Mouse (Mus musculus) hindbrain, embryonic 13.5 days (tissue): Measurements from ENCODE around the gene Pip4k2a. TPM values are rescaled to one million over a fixed set of nuclear protein-coding genes. Genes with fewer than 3 reads are reported as not detected.

Source experiments
- ATAC-seq: fragments of 200-750 bp; cut with Nextera tagmentation; 2 replicates; pipeline ENCODE4 v1.8.0; 2017; ENCODE audit warnings: moderate TSS enrichment; ENCODE audit not compliant: low FRiP score
- H3K27ac ChIP-seq: fragments of 300-500 bp; sonication (generic); 2 replicates; pipeline ENCODE4 v1.5.1; 2015; ENCODE audit warnings: inconsistent platforms, mild to moderate bottlenecking, moderate library complexity
- H3K27me3 ChIP-seq: fragments of 300-500 bp; sonication (generic); 2 replicates; pipeline ENCODE4 v1.6.1; 2015; ENCODE audit warnings: mild to moderate bottlenecking, inconsistent platforms
- H3K36me3 ChIP-seq: fragments of 300-500 bp; sonication (generic); 2 replicates; pipeline ENCODE4 v1.6.1; 2015; ENCODE audit warnings: mild to moderate bottlenecking, inconsistent platforms
- H3K4me1 ChIP-seq: fragments of 300-500 bp; sonication (generic); replicated peaks from 2 replicates; pipeline ENCODE4 v1.6.1; 2015; ENCODE audit warnings: inconsistent platforms
- H3K4me2 ChIP-seq: fragments of 300-500 bp; sonication (generic); 2 replicates; pipeline ENCODE4 v1.6.1; 2015; ENCODE audit warnings: inconsistent platforms, mild to moderate bottlenecking, moderate library complexity
- H3K4me3 ChIP-seq: fragments of 300-500 bp; sonication (generic); 2 replicates; pipeline ENCODE4 v1.5.1; 2015; ENCODE audit warnings: mild to moderate bottlenecking, inconsistent platforms
- H3K9ac ChIP-seq: fragments of 300-500 bp; sonication (generic); 2 replicates; pipeline ENCODE4 v1.6.1; 2015; ENCODE audit warnings: mild to moderate bottlenecking, inconsistent platforms
- H3K9me3 ChIP-seq: fragments of 300-500 bp; sonication (generic); 2 replicates; pipeline ENCODE4 v1.6.1; 2016; ENCODE audit warnings: inconsistent platforms
- whole genome bisulfite sequencing: fragments of 180-500 bp; shearing (Covaris S2); methylation state at CpG from one replicate; pipeline ENCODE4 v1.1.7; 2015; 5-methylcytosine and 5-hydroxymethylcytosine counted together
- polyA plus RNA-seq: library from polyadenylated mRNA; unstranded; fragments of >200 nt; fragmentation: Nextera tagmentation; extraction: Ambion mirVana; gene quantifications from 2 replicates; pipeline ENCODE4 v1.2.1, GENCODE M21; 2015

Gene Pip4k2a
- polyA plus RNA-seq, 1 experiment from 2014 or later = 11.1 TPM

DNA sequence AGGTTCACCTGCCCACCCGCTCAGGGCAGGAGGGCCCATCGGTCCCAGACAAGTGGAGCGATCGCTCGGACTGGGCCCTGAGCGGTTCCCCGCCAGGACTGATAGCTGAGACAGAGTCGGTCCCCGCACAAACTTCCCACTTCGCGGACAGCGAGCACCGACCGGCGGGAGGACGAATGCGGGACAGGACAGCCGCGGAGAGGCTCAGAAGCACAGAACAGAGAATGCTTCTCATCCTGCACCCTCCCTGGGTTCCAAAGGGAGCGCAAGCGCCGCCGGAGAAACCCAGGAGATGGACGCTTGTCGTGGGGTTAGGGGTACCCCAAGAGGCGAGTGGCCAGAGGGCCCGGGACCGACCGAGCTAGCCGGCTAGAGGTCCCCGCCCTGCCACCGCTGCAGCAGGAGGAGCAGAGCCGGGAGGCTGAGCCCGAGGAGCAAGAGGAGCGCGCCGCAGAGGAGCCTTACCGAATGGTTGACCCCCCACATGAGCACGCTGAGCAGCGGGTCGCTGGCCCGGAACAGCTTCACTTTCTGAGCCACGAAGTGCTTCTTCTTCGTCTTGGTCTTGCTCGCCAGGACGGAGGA is 447 bp downstream of the Pip4k2a start:
- peak; percentile 83 for ATAC-seq

DNA sequence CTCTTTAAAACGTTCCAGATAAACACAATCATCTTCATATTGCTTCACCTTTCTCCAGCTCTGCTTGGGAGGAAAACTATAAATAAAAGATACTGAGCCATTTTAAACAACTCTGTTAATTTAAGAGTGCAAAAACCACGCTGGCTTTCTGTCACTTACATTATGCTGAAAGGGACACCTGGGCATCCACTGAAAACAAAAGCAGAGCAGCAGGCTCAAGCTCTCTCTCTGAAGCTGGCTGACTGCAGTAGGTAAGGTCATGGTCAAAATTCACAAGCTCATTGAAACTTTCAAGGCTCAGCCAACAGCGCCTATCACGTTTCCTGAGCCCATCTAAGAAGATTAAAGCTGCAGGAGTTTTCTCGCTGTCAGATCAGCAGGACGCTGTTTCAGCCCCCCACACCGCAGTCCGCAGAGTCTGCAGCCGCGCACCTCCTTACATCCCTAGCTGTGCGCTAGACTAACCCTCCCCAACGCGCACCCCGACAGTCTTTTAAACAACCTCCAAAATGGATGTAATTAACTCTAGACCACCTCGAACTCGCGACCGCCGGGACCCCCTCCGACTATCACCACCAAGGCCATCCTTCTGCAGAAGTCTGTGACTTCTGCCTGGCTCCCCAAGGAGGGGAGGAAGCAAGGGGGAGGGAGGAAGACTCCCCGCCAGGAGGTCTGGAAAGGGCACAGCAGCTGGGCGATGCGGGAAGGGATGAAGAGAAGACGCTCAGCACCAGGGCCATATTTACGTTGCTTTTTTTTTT is 1.3 kb downstream of the Pip4k2a start:
- WGBS = under 1% methylated on average over 25 of the region's 25 CpGs
- peak overlapping the region; percentile 83 for H3K4me3 ChIP-seq
- ATAC-seq = no peak

More for the DNA sequence above, 447 bp downstream of the Pip4k2a start:
- Histone ChIP-seq H3K9ac (peak overlapping the region; percentile 86), H3K4me3 (peak overlapping the region; percentile 83), H3K9me3 (no peaks in the 10 kb centered on the region), H3K27ac (peak overlapping the region; percentile 93), H3K27me3 (no peaks in the 10 kb centered on the region), H3K4me2 (peak overlapping the region; percentile 94), H3K4me1 (peaks cover 21% of the 10 kb centered on the region), H3K36me3 (no peaks in the 10 kb centered on the region)
- under 1% methylated on average over 46 of the region's 46 CpGs for WGBS

DNA sequence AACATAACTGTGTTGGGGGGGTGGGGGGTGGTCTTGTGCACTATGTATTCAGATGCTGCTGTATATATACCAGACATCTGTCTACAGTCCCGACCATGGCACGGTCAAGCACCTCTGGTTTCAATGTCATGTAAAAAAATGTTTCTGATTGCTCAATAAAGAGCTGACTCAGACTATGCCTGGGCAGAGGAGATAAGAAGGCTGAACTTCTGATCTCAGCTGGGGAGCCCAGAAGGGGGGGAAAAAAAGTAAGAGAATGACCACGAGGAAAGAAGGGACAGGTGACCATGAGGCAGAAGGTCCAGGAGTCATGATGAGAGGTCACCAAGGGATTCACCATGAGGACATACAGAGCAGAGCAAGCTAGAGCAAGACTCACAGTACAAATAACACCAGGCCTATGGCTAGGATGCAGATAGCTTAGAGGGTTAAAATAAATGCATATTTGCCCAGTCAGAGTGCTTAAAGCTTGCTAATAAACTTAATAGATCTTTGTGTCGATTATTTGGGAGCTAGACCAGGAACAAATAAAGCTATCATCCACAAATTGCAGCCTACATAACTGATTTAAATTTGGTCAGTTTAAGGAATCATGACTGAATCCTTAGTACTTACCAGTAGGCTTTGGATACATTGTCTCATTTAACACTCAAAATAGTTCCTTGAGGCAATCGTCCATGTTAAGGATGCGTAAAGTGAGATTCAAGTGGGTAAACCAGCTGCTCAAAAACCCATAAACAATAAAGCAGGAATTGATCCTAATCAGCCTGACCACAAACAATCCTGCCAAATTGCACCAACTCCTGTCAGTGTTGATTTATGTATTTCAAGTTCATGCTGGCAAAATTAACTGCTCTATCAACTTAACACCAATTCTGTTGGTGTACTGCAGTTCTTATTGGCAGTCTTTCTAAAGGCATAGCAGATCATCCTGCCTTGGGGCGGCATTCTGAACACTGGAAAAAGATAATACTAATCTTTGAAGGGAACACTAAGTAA is 5.1 kb downstream of the Pip4k2a start:
- Histone ChIP-seq H3K27me3 (no peaks in the 10 kb centered on the region), H3K4me2 (no peak overlapping the region), H3K9ac (no peak overlapping the region), H3K9me3 (peaks cover 6% of the 10 kb centered on the region), H3K27ac (no peak overlapping the region), H3K36me3 (no peaks in the 10 kb centered on the region; the same call in 1 of the 2 replicates), H3K4me1 (peaks cover 15% of the 10 kb centered on the region), H3K4me3 (no peak overlapping the region)
- no peak for ATAC-seq
- WGBS = 81% methylated on average over 7 of the region's 7 CpGs

More for the DNA sequence above, 1.3 kb downstream of the Pip4k2a start:
- no peaks in the 10 kb centered on the region for H3K27me3 ChIP-seq
- 0 out of 2 replicates have a peak, but pooled peaks cover under 1% of the 10 kb centered on the region for H3K9me3 ChIP-seq
- no peaks in the 10 kb centered on the region for H3K36me3 ChIP-seq
- H3K4me2 ChIP-seq = peak overlapping the region; percentile 94
- peak overlapping the region; percentile 93; the same call in 1 of the 2 replicates for H3K27ac ChIP-seq
- H3K9ac ChIP-seq = peak overlapping the region; percentile 86
- H3K4me1 ChIP-seq = peaks cover 21% of the 10 kb centered on the region

DNA sequence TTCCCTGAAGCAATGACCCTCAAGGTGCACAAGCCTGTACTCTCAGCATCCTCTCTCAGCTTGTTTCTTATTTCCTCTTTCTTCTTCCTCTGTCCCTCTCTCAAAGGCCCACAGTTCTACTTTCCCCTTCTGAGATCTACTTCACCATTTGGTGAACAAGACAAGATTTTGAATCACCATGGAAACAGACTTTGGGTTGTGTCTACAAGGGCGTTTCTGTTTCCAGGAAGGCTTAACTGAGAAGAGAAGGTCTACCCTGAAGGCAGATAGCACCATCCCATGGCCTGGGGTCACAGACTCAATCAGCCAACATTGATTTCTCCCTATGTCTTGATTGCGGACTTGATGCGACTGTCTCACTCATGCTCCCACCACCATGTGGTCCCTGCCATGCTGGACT is 9.0 kb downstream of the Pip4k2a start:
- no peak overlapping the region for H3K4me2 ChIP-seq
- no peaks in the 10 kb centered on the region for H3K27me3 ChIP-seq
- H3K4me3 ChIP-seq = no peak overlapping the region
- H3K9me3 ChIP-seq = peaks cover 6% of the 10 kb centered on the region
- 89% methylated on average over 3 of the region's 3 CpGs for WGBS
- no peak for ATAC-seq
- no peaks in the 10 kb centered on the region for H3K4me1 ChIP-seq
- no peak overlapping the region for H3K27ac ChIP-seq
- no peak overlapping the region for H3K9ac ChIP-seq
- no peaks in the 10 kb centered on the region; the same call in 1 of the 2 replicates for H3K36me3 ChIP-seq

DNA sequence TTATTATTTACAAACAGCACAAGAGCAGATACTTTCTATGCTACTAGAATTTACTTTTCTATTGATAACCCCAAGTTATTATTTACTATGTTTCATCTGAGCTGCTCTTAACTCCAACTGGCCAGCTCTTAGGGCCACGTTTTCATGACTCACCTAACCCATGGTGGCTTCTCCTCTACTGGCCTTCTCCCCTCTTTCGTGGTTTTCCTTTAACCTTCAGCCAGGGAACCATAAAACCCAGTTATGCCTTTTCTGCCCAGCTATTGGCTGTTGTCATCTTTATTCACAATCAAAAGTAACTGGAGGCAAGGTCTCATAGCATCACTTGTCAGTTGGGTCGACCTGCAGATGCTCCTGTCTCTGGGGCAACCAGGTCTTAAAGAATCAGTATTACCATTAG is 12.4 kb downstream of the Pip4k2a start:
- Histone ChIP-seq H3K27me3 (no peaks in the 10 kb centered on the region), H3K9ac (no peak overlapping the region), H3K4me3 (no peak overlapping the region), H3K4me1 (no peaks in the 10 kb centered on the region), H3K9me3 (no peaks in the 10 kb centered on the region), H3K4me2 (no peak overlapping the region), H3K27ac (no peak overlapping the region), H3K36me3 (no peaks in the 10 kb centered on the region)
- WGBS = 89% methylated on average over 3 of the region's 3 CpGs
- ATAC-seq = no peak

DNA sequence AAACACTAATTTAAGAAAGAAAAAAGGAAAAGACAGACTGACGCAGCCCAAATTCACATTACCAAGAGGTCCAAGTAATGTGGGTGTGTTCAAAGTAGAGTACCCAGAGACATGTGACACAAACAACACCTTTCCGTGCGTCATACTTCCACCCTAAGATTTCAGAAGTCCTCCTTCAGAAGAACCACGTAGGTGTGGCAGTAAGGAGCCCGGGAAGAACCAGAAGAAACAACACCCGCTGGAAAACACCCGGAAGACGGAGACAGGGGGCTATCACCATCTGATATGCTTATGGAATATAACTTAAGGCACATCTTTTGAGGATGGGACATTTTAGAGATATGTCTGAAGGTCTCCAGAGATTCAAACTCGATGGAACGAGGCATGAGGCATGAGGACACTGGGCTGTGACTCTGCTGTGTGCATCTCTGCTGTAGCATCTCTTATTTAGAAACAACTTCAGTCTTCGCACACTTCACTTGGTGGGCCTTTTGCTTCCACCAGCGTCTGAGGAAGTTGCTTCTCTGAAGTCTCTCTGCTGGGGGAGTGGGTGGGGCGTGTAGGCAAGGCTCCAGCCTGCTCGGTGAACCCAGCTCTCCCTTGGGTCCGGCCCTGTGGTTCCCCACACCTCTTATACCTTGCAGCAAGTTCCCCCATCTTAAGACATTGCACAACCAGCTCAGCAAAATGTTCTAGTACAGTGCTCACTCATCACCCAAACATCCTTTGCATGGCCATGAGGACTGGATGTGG is 13.7 kb downstream of the Pip4k2a start:
- ATAC-seq = no peak
- Histone ChIP-seq H3K9me3 (no peaks in the 10 kb centered on the region), H3K9ac (no peak overlapping the region), H3K4me1 (peaks cover 10% of the 10 kb centered on the region), H3K27ac (no peak overlapping the region), H3K4me2 (no peak overlapping the region), H3K36me3 (no peaks in the 10 kb centered on the region), H3K27me3 (no peaks in the 10 kb centered on the region), H3K4me3 (no peak overlapping the region)
- 93% methylated on average over 15 of the region's 15 CpGs for WGBS

DNA sequence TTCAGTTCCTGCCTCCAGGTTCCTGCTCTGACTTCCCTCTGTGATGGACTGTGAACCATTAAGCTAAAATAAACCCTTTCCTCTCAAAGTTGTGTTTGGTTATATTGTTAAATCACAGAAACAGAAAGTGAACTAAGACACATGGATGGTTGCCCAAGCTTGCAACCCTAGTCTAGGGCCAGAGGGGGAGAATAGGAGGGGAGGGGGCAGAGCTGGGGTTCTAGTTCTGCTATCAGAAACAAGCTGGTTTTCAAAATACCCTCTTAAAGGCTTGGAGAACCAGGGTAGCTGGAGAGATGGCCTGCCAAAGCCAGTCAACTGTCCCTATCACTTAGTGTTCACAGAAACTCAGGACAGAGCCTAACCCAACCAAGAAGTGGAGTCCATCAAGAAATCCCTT is 14.4 kb downstream of the Pip4k2a start:
- Histone ChIP-seq H3K4me2 (no peak overlapping the region), H3K27me3 (no peaks in the 10 kb centered on the region), H3K27ac (no peak overlapping the region), H3K9me3 (no peaks in the 10 kb centered on the region), H3K4me1 (peaks cover 10% of the 10 kb centered on the region), H3K36me3 (no peaks in the 10 kb centered on the region), H3K4me3 (no peak overlapping the region), H3K9ac (no peak overlapping the region)
- no peak for ATAC-seq

DNA sequence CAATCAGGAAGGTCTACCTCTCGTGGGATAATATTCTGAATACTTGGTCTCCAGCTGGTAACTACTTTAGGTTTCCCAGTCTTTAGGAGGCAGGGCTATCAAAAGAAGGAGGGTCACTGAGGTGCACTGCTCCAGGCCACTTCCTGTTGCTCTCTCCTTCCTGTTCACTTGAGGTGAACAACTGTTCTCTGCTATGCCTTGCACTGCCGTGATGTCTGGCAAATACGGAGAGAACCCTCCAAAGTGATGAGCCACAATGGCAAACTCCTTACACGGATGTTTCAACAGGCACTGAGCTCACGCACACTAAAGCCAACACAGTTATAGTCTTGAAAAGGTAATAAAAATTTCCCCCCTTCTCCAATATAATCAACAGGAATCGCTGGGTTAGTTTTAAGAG is 15.3 kb downstream of the Pip4k2a start:
- Histone ChIP-seq H3K9ac (no peak overlapping the region), H3K9me3 (no peaks in the 10 kb centered on the region), H3K4me3 (no peak overlapping the region), H3K27me3 (no peaks in the 10 kb centered on the region), H3K4me2 (no peak overlapping the region), H3K4me1 (peaks cover 10% of the 10 kb centered on the region), H3K27ac (no peak overlapping the region), H3K36me3 (no peaks in the 10 kb centered on the region)
- no peak for ATAC-seq
- WGBS = 88% methylated on average over 6 of the region's 6 CpGs

DNA sequence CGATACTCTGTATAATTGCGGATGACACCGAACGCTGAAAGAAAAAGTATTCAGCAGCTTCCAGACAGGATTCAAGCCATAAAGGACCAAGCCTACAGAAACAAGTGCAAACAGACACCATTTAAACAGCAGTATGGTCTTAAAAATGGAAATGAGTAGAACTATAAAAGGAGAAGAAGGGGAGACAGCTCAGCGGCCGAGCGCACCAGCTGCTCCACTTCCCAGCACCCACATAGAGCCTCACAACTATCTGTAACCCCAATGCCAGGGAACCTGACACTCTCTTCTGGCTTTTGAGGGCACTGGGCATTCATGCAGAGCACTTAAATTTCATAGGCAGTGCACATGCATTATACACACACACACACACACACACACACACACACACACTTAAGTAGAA is 18.3 kb downstream of the Pip4k2a start:
- no peak overlapping the region for H3K4me2 ChIP-seq
- no peaks in the 10 kb centered on the region for H3K27me3 ChIP-seq
- ATAC-seq = no peak
- H3K27ac ChIP-seq = no peak overlapping the region; the same call in 1 of the 2 replicates
- H3K9me3 ChIP-seq = no peaks in the 10 kb centered on the region
- WGBS = 73% methylated on average over 7 of the region's 7 CpGs
- H3K4me1 ChIP-seq = peaks cover 10% of the 10 kb centered on the region
- H3K36me3 ChIP-seq = no peaks in the 10 kb centered on the region
- H3K9ac ChIP-seq = no peak overlapping the region
- no peak overlapping the region for H3K4me3 ChIP-seq

DNA sequence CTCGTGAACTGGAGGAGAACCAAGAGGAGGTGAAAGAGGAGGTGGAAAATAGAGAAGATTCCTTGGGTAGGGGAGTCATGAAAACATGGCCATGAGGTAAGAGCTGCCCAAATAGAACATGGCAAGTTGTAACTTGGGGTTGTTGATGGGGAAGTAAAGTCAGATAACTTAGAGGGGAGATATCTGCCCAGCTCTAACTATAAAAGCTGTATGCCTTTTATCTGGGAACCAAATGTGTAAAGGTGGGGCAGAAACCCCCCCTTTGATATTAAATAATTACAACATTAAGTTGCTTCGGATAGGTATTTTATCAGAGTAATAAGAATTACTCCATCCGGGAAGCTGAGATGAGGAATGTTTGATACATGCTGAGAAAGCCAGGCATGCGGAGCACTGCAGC is 18.9 kb downstream of the Pip4k2a start:
- H3K36me3 ChIP-seq = no peaks in the 10 kb centered on the region
- H3K27me3 ChIP-seq = no peaks in the 10 kb centered on the region
- no peaks in the 10 kb centered on the region for H3K9me3 ChIP-seq
- WGBS = 90% methylated on average over 4 of the region's 4 CpGs
- no peak overlapping the region for H3K9ac ChIP-seq
- no peak for ATAC-seq
- peaks cover 10% of the 10 kb centered on the region for H3K4me1 ChIP-seq
- no peak overlapping the region for H3K27ac ChIP-seq
- H3K4me2 ChIP-seq = no peak overlapping the region
- no peak overlapping the region for H3K4me3 ChIP-seq

DNA sequence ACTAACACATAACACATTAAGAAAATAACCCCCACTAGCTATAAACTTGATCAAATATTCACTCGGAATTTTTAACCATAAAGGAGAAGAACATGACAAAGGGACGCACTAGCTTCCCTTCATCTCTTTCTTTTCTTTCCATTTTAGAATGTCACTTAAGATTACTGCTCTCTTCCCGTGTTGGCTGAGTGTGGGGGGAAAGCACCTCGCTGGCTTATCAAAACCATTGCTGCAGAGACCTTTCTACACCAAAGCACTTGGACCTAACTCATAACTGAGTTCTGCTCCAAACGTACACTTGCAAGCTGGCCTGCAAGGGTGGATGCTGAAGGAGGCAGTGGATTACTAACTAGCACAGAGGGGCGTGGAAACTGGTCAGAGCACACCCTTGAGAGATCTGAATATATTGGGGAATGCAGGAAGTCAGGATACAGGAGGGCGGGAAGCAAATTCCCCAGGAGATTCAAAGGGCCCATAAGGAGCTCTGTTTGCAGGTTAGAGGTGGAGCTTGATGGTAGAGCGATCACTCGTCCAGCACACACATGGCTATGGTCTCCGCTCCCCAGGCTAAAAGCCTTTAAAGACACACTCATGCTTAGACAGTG is 20.6 kb downstream of the Pip4k2a start:
- no peaks in the 10 kb centered on the region for H3K36me3 ChIP-seq
- no peak overlapping the region for H3K27ac ChIP-seq
- no peak overlapping the region for H3K4me3 ChIP-seq
- peaks cover 7% of the 10 kb centered on the region; the same call in 1 of the 2 replicates for H3K9me3 ChIP-seq
- no peak for ATAC-seq
- no peak overlapping the region for H3K4me2 ChIP-seq
- H3K4me1 ChIP-seq = peaks cover 10% of the 10 kb centered on the region
- no peaks in the 10 kb centered on the region for H3K27me3 ChIP-seq
- no peak overlapping the region for H3K9ac ChIP-seq
- WGBS = 92% methylated on average over 10 of the region's 10 CpGs
